Mouse (Mus musculus) myocyte (in vitro differentiated cells): ENCODE results near the gene Grwd1. TPM values are rescaled to one million over a fixed set of nuclear protein-coding genes. Genes with fewer than 3 reads are reported as not detected.

Source experiments
- H3K27me3 ChIP-seq: one replicate; pipeline ENCODE4 v1.6.1; 2011; ENCODE audit not compliant: control insufficient read depth, insufficient read depth, insufficient read length
- H3K36me3 ChIP-seq: one replicate; pipeline ENCODE4 v1.6.1; 2011; ENCODE audit not compliant: control insufficient read depth, insufficient read depth
- H3K4me2 ChIP-seq: one replicate; pipeline ENCODE4 v1.6.1; 2011; ENCODE audit warnings: low read depth, control low read depth
- H3K4me3 ChIP-seq: one replicate; pipeline ENCODE4 v1.5.1; 2011; ENCODE audit warnings: mild to moderate bottlenecking, control low read depth, moderate library complexity
- H3K79me2 ChIP-seq: one replicate; pipeline ENCODE4 v1.6.1; 2011; ENCODE audit not compliant: control insufficient read depth, insufficient read depth
- H3ac ChIP-seq: one replicate; pipeline ENCODE4 v1.6.1; 2011; ENCODE audit not compliant: control insufficient read depth, insufficient read length
- CEBPB ChIP-seq: IDR thresholded peaks from 2 replicates; pipeline ENCODE4 v1.6.1; 2011; ENCODE audit warnings: mild to moderate bottlenecking, moderate library complexity; ENCODE audit not compliant: poor library complexity, insufficient read depth, severe bottlenecking
- E2F4 ChIP-seq: IDR thresholded peaks from one replicate; pipeline ENCODE4 v1.6.1; 2011; ENCODE audit warnings: mild to moderate bottlenecking, control low read depth, moderate library complexity; ENCODE audit not compliant: insufficient read depth
- MAX ChIP-seq: IDR thresholded peaks from one replicate; pipeline ENCODE4 v1.6.1; 2011; ENCODE audit warnings: low read depth, mild to moderate bottlenecking, control low read depth
- MYOD1 ChIP-seq, 3 experiments: IDR thresholded peaks; one replicate each; pipeline ENCODE4 v1.6.1; 2011; ENCODE audit warnings: control low read depth in 2 of 3, low read depth in 2 of 3, mild to moderate bottlenecking in 2 of 3, moderate library complexity in 1 of 3; ENCODE audit not compliant: insufficient read length in 2 of 3, control insufficient read depth in 1 of 3
- MYOG ChIP-seq, 3 experiments: IDR thresholded peaks; one replicate each; pipeline ENCODE4 v1.6.1; 2011; ENCODE audit warnings: control low read depth in 2 of 3, low read depth in 2 of 3, mild to moderate bottlenecking in 2 of 3; ENCODE audit not compliant: insufficient read length in 2 of 3, control insufficient read depth in 1 of 3, insufficient read depth in 1 of 3
- POLR2A ChIP-seq: IDR thresholded peaks from one replicate; pipeline ENCODE4 v1.6.1; 2011; ENCODE audit warnings: low read depth, mild to moderate bottlenecking, control low read depth, moderate library complexity; ENCODE audit not compliant: insufficient read length
- POLR2AphosphoS2 ChIP-seq: IDR thresholded peaks from one replicate; pipeline ENCODE4 v1.6.1; 2011; ENCODE audit warnings: low read depth, control low read depth; ENCODE audit not compliant: insufficient read length
- REST ChIP-seq: IDR thresholded peaks from one replicate; pipeline ENCODE4 v1.6.1; 2011; ENCODE audit warnings: mild to moderate bottlenecking, control low read depth, moderate library complexity; ENCODE audit not compliant: insufficient read depth, insufficient read length
- SRF ChIP-seq: IDR thresholded peaks from one replicate; pipeline ENCODE4 v1.6.1; 2011; ENCODE audit warnings: low read depth; ENCODE audit not compliant: control insufficient read depth, insufficient read length
- TCF12 ChIP-seq: IDR thresholded peaks from one replicate; pipeline ENCODE4 v1.6.1; 2011; ENCODE audit warnings: mild to moderate bottlenecking, control low read depth; ENCODE audit not compliant: poor library complexity, insufficient read depth, severe bottlenecking
- TCF3 ChIP-seq: IDR thresholded peaks from one replicate; pipeline ENCODE4 v1.6.1; 2011; ENCODE audit warnings: low read depth, control low read depth; ENCODE audit not compliant: insufficient read length
- USF1 ChIP-seq: IDR thresholded peaks from one replicate; pipeline ENCODE4 v1.6.1; 2011; ENCODE audit warnings: low read depth, mild to moderate bottlenecking, control low read depth, moderate library complexity
- polyA plus RNA-seq: library from polyadenylated mRNA; unstranded; fragments of >200 nt; fragmentation: generic; extraction: Trizol; gene quantifications from one replicate; pipeline ENCODE4 v1.2.1, GENCODE M21; 2012; ENCODE audit warnings: missing spikeins

The Grwd1 gene
- polyA plus RNA-seq, 1 experiment = 36.2 TPM

DNA sequence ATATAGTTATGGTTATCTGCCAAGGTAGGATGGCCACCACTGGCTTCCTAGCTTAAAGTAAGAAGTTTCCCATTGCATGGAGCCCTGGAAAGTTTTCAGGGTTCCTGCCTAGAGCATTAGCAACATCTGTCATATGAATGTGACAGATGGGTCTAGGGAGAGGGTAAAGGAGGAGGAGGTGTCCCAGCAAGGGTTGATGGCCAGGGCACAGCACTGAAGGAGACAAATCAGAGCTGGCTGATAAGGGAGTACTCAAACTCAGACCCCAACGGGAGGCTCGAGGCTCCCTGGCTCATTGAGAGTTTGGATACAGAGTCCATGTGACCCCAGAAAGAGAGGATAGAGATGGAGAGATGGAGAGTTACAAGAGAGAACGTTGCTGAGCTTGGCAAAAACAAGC, 19.9 kb upstream of the Grwd1 start:
- Histone ChIP-seq H3K27me3 (no peaks in the 10 kb centered on the region), H3K79me2 (no peaks in the 10 kb centered on the region), H3K4me2 (no peak overlapping the region), H3K4me3 (no peak overlapping the region), H3K36me3 (no peaks in the 10 kb centered on the region), H3ac (no peak overlapping the region)
- TF ChIP-seq REST (no peak), CEBPB (no peak)

DNA sequence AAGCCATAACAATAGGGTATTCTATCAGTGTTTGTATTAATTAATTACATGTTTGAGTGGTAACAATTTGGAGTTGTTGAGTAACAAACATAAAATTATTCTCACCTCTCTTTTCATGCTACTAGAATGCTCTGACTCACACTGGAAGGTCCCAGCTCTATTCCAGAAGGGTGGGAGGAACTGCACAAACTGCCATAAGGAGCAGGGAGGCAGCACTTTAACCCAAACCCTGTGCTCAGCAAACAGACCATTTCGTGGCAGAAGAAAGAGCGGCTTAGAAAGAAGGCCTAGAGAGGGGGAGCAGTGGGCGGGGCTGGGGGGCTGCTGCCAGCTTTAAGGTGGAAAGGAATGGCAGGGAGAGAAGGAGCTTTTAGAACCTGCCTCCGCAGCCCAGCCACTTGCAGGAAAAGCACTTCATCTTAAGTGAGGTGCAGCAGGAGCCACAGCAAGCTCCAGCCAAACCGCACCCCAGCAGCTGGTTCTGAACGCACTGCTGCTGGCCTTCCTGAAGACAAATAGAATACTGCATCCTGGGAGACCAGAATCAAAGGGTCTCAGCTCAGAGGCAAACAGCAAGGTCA, 17.8 kb upstream of the Grwd1 start:
- H3K79me2 ChIP-seq = no peaks in the 10 kb centered on the region
- no peak overlapping the region for H3K4me2 ChIP-seq
- TF ChIP-seq USF1 (no peak), POLR2A (no peak), MYOG (IDR thresholded peaks at IDR 0.05; ENCODE audit: control insufficient read depth in 1 of 3, insufficient read depth in 1 of 3, insufficient read length in 2 of 3, low read depth in 2 of 3) (peak in 1 of 3 experiments; percentile 8), REST (no peak), MYOD1 (IDR thresholded peaks at IDR 0.05; ENCODE audit: control insufficient read depth in 1 of 3, insufficient read length in 2 of 3, low read depth in 2 of 3) (peak in 1 of 3 experiments; percentile 10)
- no peaks in the 10 kb centered on the region for H3K27me3 ChIP-seq
- no peak overlapping the region for H3K4me3 ChIP-seq
- no peak overlapping the region for H3ac ChIP-seq
- H3K36me3 ChIP-seq = no peaks in the 10 kb centered on the region

DNA sequence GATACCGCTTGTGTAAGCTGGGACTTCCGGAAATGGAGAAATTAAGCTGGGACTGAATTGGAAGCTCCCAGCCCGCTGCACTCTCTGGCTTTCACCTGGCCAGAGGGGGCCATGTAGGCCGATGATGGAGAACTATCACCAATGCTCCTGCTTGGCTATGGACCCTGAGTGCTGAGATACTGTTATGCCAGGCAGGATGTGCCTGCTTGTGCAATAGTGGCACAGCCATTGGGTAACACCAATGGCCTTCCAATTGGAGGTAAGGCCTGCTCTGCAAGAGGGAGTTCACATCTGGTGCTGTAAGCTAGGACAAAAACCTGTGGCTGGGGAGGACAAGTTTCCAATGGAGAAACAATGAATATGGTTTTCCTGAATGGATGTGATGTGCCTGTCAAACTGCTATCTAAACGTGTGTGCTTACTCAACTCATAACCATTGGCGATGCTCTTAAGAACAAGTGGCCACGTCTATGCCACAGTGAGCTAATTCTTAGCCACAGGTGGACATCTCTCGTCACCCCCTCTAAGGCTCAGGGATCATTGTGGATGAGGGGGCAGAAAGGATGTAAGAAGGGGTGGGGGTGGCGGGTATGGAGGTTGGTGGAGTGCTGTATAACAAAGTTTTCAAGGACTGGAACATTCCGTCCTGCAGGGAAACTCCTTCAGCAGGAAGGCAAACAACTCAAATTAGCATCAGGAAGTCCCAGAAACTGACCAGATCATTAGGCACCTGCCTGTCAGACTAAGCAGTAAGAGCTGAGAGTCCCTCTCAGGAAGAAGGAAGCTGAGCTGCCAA, 12.4 kb upstream of the Grwd1 start:
- TF ChIP-seq MYOD1 (IDR thresholded peaks at IDR 0.05; ENCODE audit: control insufficient read depth in 1 of 3, insufficient read length in 2 of 3, low read depth in 2 of 3) (no peak), TCF3 (no peak), SRF (no peak), POLR2A (no peak), E2F4 (no peak), REST (no peak), USF1 (no peak), TCF12 (no peak), CEBPB (no peak), MAX (no peak), POLR2AphosphoS2 (no peak), MYOG (IDR thresholded peaks at IDR 0.05; ENCODE audit: control insufficient read depth in 1 of 3, insufficient read depth in 1 of 3, insufficient read length in 2 of 3, low read depth in 2 of 3) (no peak)
- Histone ChIP-seq H3K79me2 (no peaks in the 10 kb centered on the region), H3K4me3 (no peak overlapping the region), H3K4me2 (no peak overlapping the region), H3ac (no peak overlapping the region), H3K36me3 (no peaks in the 10 kb centered on the region), H3K27me3 (no peaks in the 10 kb centered on the region)

DNA sequence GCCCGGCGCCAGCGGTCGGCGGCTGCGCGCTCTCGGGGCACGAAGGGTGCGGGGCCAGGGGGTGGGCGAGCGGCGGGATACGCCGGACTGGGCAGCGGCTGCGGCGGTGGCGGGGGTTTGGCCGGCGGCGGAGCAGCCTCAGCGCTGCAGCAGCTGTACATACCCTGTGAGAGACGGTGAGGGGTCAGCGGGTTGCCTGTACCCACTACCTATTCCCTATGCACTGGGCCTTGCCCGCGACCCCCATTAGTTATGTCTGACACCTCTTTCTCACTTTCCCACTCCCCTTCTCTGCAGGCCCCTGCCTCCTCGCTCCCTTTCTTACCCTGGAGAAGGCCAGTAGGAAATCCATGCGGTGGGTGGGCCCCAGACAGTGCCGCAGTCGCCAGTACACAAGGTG, 3.2 kb upstream of the Grwd1 start:
- H3ac ChIP-seq = no peak overlapping the region
- H3K4me3 ChIP-seq = no peak overlapping the region
- no peaks in the 10 kb centered on the region for H3K36me3 ChIP-seq

DNA sequence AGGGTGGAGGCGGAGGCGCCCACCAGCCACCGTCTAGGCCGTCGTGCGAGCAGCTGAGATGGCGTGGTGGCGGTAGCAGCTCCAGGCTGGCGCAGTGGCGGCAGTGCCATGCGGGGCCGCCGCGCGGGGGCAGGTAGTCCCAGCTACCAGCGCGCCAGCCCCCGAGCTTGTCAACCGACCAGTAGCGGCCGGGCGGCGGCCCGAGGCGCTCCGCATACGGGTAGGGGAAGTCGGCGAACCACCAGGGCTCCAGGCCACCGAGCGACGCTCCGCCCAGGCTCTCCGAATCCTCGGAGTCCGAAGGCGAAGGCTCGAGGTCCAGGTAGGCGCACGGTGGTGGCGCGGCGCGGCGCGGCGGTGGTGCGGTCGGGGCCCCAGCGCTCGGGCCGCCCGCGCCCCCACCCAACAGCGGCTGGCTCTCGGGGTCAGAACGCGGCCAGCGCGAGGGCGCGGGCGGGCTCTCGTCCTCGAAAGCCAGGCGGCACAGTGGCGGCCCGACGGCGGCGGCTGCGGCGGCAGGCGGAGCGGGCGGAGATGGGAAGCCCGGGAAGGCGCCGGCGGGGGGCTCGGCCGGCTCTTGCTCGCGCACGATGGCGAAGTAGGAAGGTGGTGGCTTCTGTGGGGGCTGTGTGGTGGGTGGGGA, 2.5 kb upstream of the Grwd1 start:
- TF ChIP-seq SRF (no peak), USF1 (no peak), MYOG (IDR thresholded peaks at IDR 0.05; ENCODE audit: control insufficient read depth in 1 of 3, insufficient read depth in 1 of 3, insufficient read length in 2 of 3, low read depth in 2 of 3) (no peak), TCF3 (no peak)
- Histone ChIP-seq H3K27me3 (peaks cover 24% of the 10 kb centered on the region), H3K4me3 (no peak overlapping the region), H3K79me2 (peaks cover 14% of the 10 kb centered on the region), H3ac (no peak overlapping the region), H3K36me3 (no peaks in the 10 kb centered on the region), H3K4me2 (no peak overlapping the region)

More for the DNA sequence above, 3.2 kb upstream of the Grwd1 start:
- H3K4me2 ChIP-seq = no peak overlapping the region
- H3K27me3 ChIP-seq = peaks cover 24% of the 10 kb centered on the region
- peaks cover 14% of the 10 kb centered on the region for H3K79me2 ChIP-seq
- TF ChIP-seq MYOD1 (IDR thresholded peaks at IDR 0.05; ENCODE audit: control insufficient read depth in 1 of 3, insufficient read length in 2 of 3, low read depth in 2 of 3) (no peak), MAX (no peak), MYOG (IDR thresholded peaks at IDR 0.05; ENCODE audit: control insufficient read depth in 1 of 3, insufficient read depth in 1 of 3, insufficient read length in 2 of 3, low read depth in 2 of 3) (no peak), USF1 (no peak), CEBPB (no peak), TCF12 (no peak), POLR2A (no peak), REST (no peak), TCF3 (no peak), POLR2AphosphoS2 (no peak), SRF (no peak), E2F4 (no peak)
